Mouse (Mus musculus): Measurements from ENCODE around the gene Gm20388.

GRCm38 (mm10) chr8:119964859-119965258 lies 54.2 kb downstream of the Gm20388 start:
- no peak for TF ChIP-seq CTCF (IDR thresholded peaks at IDR 0.05; ENCODE audit: borderline replicate concordance, insufficient read depth, low read depth, low read length)
- no peak for TF ChIP-seq POLR2A (IDR thresholded peaks at IDR 0.05; ENCODE audit: borderline replicate concordance, insufficient read depth, low read length)
